Mouse (Mus musculus) lung, postnatal 0 days (tissue): Measurements from ENCODE around the gene Rasgrf1.

Experiments used
- CTCF ChIP-seq: IDR thresholded peaks from 2 replicates; pipeline ENCODE4 v1.5.1; 2016; ENCODE audit warnings: antibody characterized with exemption, mild to moderate bottlenecking
- EP300 ChIP-seq: IDR thresholded peaks from 2 replicates; pipeline ENCODE4 v1.6.1; 2016; ENCODE audit warnings: antibody characterized with exemption, mild to moderate bottlenecking, control low read depth

DNA sequence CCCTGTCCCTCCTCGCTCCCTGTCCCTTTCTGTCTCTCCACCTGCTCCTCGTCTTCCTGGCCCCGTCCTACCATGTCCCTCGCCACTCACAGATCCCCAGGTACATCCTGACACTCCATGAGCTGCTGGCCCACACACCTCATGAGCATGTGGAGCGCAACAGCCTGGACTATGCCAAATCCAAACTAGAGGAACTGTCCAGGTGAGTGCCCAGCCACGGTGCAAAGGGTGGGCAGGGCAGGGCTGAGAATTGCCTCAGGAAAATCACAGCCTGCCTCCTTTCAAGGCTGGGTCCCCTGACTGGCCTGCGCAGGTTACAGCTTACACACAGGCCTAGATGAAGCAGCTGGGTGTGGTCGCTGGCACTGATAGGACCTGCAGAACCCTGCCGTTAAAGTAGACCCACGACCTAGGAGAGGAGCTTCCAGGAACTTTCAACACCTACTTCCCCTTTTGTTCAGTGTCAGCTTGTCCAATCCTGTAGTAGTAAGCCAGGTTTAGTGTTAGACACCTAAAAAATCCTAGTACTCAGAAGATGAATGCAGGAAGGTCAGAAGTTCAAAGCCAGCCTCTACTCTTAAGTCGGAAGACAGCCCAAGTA is 61.3 kb downstream of the Rasgrf1 start:
- TF ChIP-seq EP300 (no peak), CTCF (no peak)
